Mouse (Mus musculus): ENCODE data around the gene Miga2. TPM values are rescaled to one million over a fixed set of nuclear protein-coding genes. Genes with fewer than 3 reads are reported as not detected.
"Not testable (repeated sequence)": the region's sequence is repeated elsewhere in the genome, so short reads cannot be mapped to it uniquely, and the experiment has no call there.

Miga2 gene
- polyA plus RNA-seq, 3 experiments from 2014 or later: 3.2 to 5.4 (median 5.3) TPM

GRCm38 (mm10) chr2:30399191-30400171 is 35.4 kb downstream of the Miga2 start:
- ATAC-seq: no peak

GRCm38 (mm10) chr2:30401581-30401980 is 37.5 kb downstream of the Miga2 start:
- ATAC-seq: no peak

GRCm38 (mm10) chr2:30402351-30402826 is 38.4 kb downstream of the Miga2 start:
- ATAC-seq: no peak

DNA sequence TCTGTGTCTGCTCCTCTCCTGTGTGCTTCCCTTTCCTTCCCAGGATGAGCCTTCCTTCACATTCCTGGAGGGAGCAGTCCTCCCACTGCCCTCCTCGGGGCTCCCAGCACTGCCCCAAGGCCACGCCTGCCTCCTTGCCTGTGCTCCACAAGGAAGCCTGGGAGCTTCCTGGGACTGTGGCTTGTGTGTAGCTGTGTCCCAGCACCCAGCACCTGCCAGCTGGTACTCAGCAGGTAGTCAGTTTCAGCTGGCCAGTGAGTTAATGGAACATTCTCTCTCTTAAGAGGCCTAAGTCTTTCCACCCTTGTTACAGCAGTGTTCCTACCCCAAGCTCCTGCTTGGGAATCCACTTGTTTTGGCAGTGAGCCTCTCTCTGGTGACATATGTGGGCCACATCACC is 38.8 kb downstream of the Miga2 start:
- no peak for ATAC-seq

DNA sequence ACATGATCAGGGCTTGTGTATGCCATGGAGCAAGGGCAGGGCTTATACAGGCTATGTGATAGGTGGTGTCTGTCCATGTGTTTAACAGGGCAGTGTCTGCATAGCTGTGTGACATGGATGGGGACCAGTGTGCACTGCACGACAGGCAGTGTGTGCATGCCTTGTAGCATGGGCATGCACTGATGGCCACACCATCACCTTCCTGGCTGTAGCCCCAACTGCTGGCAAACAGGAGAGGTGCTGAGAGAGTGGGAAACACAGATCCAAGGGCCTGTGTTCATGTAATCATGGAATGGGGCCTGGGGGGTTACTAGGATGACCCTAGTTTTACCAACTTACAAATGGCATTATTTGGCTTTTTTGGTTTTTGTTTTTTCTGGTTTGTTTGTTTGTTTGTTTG is 39.8 kb downstream of the Miga2 start:
- no peak for ATAC-seq

DNA sequence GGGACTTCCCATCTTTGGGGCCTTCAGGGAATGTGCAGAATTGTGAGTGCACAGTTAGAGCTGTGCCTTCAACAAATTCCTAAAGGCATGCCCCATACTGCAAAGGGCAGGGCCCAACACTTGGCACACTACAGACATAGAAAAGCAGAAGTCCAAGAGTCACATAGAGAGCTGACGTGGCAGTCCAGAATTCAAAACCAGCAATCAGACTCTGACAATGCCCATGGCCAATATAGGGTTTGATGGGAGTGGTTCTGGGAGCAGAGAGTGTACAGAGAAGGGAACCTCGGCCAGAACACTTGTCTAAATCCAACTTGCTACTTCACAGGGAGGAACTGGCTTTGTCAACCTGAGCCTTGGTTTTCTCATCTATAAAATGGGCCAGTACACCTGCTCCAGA is 43.2 kb downstream of the Miga2 start:
- ATAC-seq: no peak

- ATAC-seq: no peak
Measured at GRCm38 (mm10) chr2:30407778-30408177, 43.7 kb downstream of the Miga2 start.

- no peak for ATAC-seq
Measured at GRCm38 (mm10) chr2:30408452-30409100, 44.5 kb downstream of the Miga2 start.

DNA sequence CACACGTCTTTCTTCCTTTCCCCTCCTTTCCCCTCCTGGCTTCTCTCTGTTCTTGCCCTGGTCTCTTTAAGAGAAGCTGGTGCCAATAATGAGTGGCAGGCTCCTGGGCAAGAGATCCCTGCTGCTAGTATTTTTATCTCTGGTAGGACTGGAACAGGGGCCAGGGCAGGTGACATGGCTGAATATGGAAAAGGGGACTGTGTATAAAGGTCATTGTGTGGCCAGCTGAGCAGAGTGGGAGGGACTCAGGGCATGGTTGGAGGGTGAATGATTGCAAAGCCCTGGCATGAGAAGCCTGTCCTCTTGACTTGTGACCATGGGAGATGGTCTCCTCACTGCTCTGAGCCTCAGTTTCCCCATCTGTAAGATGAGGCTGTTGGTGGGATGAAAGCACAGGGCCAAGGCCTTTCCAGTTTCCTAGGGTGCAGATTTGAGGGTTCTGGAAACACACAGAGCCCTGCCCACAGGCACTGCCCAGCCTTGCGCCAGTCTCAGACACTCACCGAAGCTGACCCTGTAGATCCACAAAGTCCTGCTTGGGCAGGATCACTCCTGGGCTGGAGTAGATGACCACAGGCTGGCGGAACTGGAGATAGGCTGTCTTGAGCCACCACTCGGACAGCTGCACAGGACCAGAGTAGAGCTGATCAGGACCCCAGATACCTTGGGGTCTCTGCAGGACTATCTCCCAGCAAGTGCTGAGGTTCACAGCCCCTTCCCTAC is 45.6 kb downstream of the Miga2 start:
- no peak for ATAC-seq

- ATAC-seq: no peak
Measured at GRCm38 (mm10) chr2:30413038-30413973, 49.3 kb downstream of the Miga2 start.

DNA sequence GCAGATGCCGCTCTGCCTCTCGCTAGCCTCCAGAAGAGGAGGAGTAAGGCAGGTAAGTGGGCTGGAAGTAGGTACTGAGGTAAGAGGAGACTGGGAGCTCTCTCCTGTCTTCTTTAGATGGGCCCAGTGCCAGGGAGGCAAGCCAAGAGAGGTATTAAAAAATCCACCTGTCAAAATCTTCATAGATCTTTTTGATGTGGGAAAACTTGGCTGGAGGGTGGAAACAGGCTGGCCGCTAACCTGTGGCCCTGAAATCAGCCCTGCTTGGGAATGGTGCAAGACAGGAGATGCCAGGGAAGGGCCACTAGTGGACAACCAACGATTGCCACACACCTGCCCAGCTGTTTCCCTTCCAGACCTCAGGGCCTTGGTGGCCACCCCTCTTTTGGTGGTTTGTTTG is 50.1 kb downstream of the Miga2 start:
- ATAC-seq: no peak

GRCm38 (mm10) chr2:30414681-30415080 is 50.6 kb downstream of the Miga2 start:
- ATAC-seq: no peak

DNA sequence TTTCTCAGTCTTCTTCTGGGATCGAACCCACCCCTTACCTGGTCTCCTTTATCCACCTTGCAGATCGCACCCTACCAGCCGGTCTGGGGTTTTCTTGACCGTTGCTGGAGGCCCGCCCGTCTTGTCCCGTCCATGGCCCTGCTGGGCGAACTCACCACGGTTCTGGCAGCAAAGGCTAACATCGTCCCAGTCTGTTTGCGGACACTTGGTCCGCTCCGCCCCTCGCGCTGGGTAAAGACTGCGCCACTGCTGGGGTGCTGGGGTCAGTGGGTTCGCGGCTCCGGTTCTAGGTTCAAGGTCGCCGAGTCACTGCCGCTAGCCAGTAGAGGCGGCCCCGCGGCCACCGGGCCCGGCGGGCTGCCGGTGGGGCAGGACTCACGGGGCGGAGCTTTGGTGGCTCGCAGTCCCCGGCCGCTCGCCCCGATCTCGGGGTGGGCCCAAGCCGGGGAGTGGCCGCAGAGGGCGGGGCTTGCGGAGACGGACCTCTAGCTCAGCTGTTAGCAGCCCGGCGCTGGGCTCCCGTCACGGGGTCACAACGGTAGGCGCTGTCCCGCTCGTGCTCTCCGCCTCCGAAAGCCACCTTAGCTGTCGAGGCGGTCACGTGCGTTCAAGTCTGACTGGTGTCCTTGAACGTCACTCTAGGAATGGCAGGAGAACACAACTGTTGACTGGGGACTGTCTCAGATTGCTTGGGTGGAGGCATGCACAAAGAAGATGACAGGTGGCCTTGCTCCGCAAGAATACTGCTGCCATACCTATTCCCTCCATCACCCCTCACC is 51.3 kb downstream of the Miga2 start, which contains the start of gene Crat:
Gene Crat, minus strand, starts transcription at position 657 of the 779 bp plus-strand sequence.
- peak; percentile 80 for ATAC-seq

DNA sequence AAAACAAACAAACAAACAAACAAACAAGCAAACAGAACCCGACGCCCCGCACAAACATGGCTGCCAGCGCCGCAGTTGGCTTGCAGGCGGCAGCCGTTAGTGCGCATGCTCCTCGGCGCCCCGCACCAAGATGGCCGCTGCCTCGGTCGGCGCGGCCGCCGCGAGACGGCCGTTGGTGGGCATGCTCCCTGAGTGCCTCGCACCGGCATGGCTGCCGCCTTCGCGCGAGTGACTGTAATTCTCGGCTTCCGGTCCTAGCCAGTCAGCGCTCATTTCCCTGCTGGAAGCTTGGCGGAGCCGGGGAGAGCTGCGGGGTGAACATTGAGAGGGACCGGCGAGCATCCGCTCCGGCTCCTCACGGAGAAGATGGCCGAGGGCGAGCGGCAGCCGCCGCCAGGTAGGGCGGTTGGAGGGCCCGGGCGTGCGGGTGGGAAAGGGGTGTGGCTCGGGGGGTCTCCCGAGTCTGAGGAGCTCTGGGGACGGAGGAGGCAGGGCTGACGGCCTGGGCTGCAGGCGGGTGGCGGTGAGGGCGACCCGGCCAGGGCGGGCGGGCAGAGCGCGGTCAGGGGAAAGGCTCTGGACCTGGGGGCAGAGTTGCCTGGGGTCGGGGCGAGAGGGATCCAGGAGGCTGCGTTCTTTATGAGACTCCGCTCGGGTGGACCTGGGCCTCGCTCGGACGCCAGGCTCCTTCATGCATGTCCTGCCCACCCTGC is 52.1 kb downstream of the Miga2 start, which contains the start of gene Ptpa:
Gene Ptpa, plus strand, starts transcription at position 104 of the 713 bp plus-strand sequence.
- ATAC-seq: peak; percentile 81

DNA sequence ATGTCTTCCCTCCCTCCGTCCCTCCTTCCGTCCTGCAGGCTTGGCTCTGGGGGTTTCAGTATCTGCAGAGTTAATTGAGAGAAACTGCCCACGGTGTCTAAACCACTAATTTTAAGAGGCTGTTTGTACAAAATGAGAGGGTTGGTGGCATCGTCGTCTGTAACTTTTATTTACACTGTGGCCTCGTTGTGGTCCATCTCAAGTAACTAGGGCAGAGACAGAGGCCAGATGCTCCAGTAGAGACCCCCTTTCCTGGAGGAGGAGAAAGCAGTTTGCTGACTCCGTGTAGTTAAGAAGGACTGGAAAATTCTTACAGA is 52.6 kb downstream of the Miga2 start:
- ATAC-seq: no peak

GRCm38 (mm10) chr2:30417154-30417553 is 53.1 kb downstream of the Miga2 start:
- ATAC-seq: not testable (repeated sequence)

DNA sequence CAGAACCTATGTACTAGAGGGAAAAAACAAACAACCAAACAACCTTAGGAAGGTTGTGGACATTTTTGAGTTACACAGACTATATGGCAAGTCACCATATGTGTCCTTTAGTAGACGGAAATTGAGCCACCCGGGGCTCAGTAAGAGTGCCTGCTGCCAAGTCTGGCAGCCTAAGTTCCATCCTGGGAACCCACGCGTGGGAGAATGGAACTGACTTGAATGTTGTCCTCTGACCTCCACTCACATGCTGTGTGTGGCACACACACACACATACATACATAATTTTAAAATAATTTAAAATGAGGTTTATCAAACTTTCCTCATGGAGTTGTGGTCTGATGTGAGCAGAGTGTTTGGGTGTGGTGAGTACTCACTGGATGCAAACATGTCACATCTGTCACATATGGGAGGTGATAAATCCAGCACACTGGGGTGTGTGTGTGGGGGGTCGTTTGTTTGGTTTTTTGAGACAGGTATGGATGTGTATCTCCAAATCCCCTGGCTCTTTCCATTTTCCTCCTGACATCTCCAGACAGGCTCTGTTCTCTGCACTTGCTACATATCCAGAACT is 53.6 kb downstream of the Miga2 start:
- no peak for ATAC-seq

DNA sequence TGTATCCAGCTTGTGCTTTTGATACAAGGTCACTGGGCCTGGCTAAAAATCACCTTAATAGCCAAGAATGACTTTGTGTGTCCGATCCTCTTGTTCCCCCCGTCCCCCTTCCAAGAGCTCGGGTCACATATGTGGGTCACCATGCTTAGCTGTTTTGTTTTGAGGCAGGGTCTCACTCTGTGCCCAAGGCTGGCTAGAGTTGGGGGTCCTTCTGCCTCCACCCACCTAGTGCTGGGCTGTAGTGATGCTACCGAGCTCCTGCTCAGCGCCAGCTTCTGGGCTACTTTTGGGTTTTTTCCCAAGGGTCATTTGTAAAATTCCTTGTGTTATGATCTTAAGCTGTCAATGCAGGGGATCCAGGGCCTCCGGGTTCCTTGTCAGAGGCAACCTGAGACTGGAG is 54.2 kb downstream of the Miga2 start:
- ATAC-seq: no peak

DNA sequence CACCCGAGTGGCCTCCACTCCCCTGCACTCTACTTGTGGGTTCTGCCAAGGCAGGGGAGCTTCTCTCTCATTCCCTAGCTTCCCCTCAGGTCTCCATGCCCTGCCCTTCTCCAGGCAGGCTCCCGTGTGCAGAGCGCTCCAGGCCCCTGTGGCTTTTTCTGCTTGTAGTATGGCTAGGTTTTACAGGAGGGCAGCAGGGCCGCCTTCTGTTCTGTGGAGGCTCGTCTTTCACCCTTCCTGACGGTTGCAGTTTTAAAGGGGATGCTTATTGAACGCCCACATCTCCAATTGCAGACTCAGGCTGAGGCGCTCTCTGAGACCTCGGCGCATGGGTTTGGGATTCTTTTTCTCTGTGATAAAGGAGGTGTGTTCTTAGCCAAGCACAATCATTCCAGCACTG is 55.1 kb downstream of the Miga2 start:
- no peak for ATAC-seq

DNA sequence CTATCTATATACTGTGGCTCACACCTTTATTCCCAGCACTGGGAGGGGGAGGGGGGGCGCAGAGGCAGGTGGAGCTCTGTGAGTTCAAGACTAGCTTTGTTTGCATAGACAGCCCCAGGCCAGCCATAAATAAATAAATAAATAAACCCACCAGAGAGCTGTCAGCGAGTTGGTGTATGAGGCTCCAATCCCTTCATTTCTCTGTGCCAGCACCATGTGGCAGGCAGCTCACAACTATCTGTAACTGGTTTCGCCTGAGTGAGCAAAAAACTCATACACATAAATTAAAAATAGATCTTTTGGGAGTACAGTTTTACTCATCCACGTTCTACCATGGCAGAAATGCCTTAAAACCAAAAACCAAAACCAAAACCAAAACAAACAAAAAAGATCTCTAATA is 57.4 kb downstream of the Miga2 start:
- no peak for ATAC-seq

All from inflammation-experienced regulatory T-cells, adult 6 months (primary cell).